Mouse (Mus musculus): ENCODE measurements around the gene Cdc7.

GRCm38 (mm10) chr5:106963584-106964512, at the start of gene Cdc7:
- TF ChIP-seq CTCF (IDR thresholded peaks at IDR 0.05; ENCODE audit: insufficient read depth, low read length), result no peak
- TF ChIP-seq POLR2A (IDR thresholded peaks at IDR 0.05; ENCODE audit: borderline replicate concordance, extremely low read depth, low read depth, low read length), result peak; percentile 39; the same call in 1 of the 2 replicates
